Mouse (Mus musculus) left cerebral cortex, adult 11 months (tissue): Measurements from ENCODE around the gene Armc9.

Experiments
- DNase-seq: peaks from one replicate; pipeline ENCODE4 v3.0.0; 2022; ENCODE audit warnings: low spot score

Gene Armc9

GRCm38 (mm10) chr1:86154133-86154823 lies at the start of gene Armc9:
Gene Armc9, plus strand, starts transcription at chr1:86154780.
- DNase-seq: peak; percentile 93

GRCm38 (mm10) chr1:86105054-86105453 lies 49.5 kb upstream of the Armc9 start:
- DNase-seq: no peak

DNA sequence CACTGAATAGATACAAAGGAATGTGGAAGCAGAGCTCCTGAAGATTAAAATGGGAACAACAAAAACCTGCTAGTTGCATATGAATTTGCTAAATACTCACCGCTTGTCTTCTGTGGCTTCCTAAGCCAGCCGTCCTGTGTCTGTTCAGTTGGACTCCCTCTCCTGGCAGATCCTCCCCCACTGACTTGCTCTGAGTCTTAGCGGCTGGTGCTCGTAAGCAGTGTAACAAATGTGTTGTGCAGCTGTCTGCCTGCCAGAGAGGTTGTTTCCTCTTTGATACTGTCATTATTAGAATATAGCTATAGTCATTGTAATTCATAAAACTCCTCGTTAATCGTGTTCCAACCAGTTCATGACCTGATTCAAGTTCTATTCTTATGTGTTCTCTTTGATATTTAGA lies 42.8 kb upstream of the Armc9 start, which contains the start of gene Htr2b:
TSS of gene Htr2b (minus strand) at position 192 of the 400 bp plus-strand sequence.
- peak; percentile 13 for DNase-seq

DNA sequence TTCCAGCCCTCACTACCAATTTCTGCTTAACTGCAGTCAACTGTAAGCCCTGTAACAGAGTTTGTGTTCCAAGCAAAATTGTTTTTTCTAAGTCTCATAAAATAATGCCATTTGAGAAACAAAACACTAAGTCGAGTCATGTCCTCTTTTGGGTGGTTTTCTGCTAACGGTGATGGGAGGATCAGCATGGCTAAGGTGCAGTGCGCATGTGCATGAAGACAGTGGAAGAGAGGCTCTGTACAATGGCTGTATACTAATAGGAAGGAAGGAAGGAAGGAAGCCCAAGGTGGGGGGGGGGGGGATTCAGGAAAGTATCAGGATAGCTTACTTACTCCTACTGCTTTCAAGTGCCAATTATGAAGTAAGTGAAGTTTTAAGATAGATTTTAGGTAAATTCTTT lies 40.4 kb upstream of the Armc9 start:
- no peak for DNase-seq

- DNase-seq: no peak
Measured at GRCm38 (mm10) chr1:86119549-86119948, 35.0 kb upstream of the Armc9 start.

DNA sequence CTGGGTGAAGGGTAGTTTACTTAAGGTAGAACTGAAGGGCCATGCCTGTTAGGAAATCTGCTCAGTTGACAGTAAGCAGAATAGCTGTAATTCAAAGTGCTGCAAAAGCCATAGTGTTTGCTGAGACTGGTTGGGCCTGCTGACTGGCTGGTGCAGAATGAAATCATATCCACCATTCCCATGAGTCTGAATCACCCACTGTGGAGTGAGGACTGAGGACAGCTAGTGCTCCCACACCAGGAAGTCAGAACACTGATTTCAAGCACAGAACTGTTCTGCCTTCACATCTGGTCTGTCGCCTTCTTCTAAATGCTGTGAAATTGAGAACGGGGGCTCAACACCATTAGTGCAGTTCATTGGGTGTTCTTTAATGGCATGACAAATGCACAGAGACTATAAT lies 28.5 kb upstream of the Armc9 start:
- DNase-seq: no peak

GRCm38 (mm10) chr1:86133337-86133736 lies 21.2 kb upstream of the Armc9 start, which contains the start of gene Gm21972:
Gene Gm21972, plus strand, starts transcription at chr1:86133637.
- DNase-seq: no peak

DNA sequence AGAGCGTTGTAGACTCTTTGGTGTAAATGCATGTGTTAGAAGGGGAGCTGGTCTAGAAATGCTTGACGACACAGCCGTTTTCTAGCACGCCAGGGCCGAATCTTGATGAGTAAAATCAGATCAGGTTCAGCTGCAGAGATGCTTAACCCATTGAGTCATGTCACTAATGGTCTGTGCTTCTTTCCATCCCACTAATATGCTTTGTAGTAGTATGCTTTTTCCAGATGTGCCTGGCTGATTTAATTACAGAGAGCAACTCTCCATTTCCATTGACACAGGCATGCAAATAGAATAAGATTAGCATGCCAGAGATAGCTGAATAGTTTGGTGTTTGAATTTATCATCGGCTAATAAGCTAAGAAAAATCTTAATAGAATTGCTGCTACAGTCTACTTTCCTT lies 19.3 kb upstream of the Armc9 start:
- DNase-seq: no peak

GRCm38 (mm10) chr1:86141081-86141480 lies 13.5 kb upstream of the Armc9 start:
- no peak for DNase-seq

GRCm38 (mm10) chr1:86143165-86143564 lies 11.4 kb upstream of the Armc9 start:
- no peak for DNase-seq

DNA sequence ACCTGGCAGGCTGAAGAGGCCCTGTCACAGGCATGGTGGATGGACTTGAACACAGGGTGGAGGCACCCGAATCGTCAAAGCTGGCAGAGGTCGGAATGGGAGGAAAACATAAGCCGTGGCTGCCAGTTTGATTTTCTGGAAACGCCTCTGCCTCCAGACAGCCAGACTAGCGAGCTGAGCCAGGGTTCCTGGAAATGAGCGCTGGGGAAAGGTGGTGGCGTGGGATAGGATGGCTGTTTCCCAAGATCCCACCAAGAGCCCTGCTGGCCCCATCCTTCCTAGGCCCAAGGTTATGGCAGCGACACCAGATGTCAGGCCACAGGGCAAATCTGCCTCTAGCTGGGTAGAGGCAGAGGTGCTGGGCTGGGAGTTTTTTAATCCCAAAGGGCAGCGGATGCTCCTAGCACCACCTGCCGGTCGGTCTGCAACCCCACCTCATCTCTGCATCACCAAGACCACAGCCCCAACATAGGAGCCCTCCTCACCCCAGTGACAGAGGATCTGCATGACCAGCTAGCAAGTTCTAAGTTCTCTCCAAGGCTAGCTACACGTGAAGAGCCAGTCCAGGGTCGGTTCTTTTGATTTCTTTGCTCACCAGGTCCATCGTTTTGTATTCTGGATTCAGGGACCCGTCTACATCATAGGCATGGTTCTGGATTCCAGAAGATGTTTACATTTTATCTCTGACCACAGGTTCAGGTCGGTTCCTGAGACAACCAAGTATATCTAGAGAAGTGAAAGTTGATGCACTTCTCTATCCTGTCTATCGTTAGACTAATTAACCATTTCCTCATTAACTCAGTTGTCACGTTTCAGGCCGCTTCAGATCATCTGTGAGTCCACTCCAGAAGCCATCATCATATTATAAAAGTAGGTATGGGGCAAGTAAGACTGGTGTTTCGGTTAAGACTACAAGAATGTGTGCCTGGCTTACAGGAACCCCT lies 10.3 kb upstream of the Armc9 start:
- DNase-seq: no peak

- no peak for DNase-seq
Measured at GRCm38 (mm10) chr1:86146293-86146692, 8.3 kb upstream of the Armc9 start.

DNA sequence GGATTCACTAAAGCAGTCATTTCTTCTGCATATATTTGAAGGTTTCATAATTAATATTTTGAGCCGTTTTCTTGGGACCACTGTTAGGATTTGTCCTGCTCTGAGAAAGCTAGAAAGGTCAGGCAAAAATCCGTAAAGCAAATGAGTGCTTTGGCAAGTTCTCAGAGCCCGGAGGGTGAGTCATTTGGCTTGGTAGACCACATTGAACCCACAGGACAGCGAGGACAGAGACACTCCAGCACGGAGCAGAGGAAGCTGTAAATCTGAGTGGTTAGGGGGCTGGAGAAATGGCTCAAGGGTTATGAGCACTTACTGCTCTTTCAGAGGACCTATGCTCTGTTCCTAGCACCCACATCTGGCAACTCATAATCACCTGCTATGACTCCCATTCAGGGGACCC lies 7.0 kb upstream of the Armc9 start:
- DNase-seq: no peak

- no peak for DNase-seq
Measured at GRCm38 (mm10) chr1:86148161-86148560, 6.4 kb upstream of the Armc9 start.

GRCm38 (mm10) chr1:86150929-86151328 lies 3.7 kb upstream of the Armc9 start:
- no peak for DNase-seq

GRCm38 (mm10) chr1:86151376-86151775 lies 3.2 kb upstream of the Armc9 start:
- no peak for DNase-seq

GRCm38 (mm10) chr1:86152618-86153017 lies 2.0 kb upstream of the Armc9 start:
- DNase-seq: no peak

- DNase-seq: no peak
Measured at GRCm38 (mm10) chr1:86154824-86155164, 214 bp downstream of the Armc9 start.

DNA sequence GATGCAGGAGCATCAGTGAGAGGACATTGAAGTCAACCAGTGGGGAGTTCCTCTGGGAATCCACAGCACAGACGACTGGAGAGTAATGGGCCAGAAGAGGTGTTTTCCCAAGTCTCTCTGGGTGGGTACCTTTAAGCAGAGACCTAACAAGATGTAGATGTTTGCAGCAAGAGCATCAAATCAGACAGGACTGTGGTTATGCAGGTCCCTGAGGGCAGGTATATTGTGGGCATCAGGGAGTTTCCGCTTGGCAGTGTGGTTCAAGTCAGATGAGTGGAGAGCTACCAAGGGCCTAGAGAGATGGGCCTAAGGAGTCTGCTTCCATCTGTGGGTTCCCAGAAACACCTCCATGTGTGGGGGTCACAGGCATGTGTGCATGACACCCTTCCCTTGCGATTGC lies 1.5 kb downstream of the Armc9 start:
- no peak for DNase-seq

DNA sequence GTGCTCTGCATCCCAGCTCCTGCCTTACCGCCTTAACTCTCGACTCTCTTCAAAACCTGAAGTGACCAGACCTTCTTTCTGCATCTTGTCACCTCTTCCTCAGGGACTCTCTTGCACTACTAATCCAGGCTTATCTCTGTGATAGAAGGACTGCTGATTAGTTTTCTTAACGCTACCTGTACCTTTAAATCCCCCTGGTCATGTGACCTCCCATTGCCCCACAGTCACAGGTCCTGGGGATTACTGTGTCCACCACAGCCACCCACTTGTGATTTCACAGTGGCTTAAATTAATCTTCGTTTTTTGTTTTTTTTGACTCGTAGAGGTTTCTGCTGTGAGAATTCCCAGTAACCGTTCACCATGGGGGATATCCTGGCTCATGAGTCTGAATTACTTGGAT lies 2.0 kb downstream of the Armc9 start:
- no peak for DNase-seq

DNA sequence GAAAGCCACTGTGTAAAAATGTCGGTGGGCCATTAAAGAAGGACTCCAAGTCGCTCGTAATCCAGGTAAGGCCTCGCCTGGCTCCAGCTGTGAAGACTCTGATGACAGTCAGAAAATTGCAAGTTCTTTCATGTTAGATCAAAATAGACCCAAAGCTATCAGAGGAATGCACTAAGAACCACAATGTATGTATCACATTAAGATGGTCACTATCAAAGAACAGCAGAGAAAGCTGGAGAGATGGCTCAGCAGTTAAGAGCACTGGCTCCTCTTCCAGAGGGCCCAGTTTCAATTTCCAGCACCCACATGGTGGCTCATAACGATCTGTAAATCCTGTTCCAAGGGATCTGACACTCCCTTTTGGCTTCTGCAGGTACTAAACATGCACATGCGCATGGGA lies 5.5 kb downstream of the Armc9 start:
- no peak for DNase-seq

GRCm38 (mm10) chr1:86160479-86160878 lies 5.9 kb downstream of the Armc9 start:
- DNase-seq: no peak

DNA sequence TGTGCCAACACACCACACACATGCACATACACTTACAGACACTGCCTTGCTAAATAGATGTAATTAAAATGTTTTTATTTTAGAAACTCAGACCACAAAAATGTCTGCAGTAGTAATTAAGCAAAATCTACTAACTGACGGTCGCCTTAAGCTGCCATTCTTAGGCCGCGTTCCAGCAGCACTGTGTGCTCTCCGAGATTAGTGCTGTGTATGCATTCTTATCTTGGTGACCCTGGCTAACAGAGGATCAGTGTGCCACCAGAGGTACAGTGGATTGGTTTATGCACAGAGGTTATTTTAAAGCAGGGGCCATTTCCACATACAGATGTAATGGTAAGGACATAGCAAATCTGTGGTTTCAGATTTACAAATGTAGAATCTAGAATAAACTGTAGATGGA lies 6.5 kb downstream of the Armc9 start:
- no peak for DNase-seq
